Mouse (Mus musculus): ENCODE measurements around the gene Gm20604. TPM values are rescaled to one million over a fixed set of nuclear protein-coding genes. Genes with fewer than 3 reads are reported as not detected.
A peak's percentile ranks its signal among the peaks of the same experiment; 100 is the strongest.

The Gm20604 gene
- polyA plus RNA-seq, 1 experiment from 2014 or later, result 16.8 TPM

DNA sequence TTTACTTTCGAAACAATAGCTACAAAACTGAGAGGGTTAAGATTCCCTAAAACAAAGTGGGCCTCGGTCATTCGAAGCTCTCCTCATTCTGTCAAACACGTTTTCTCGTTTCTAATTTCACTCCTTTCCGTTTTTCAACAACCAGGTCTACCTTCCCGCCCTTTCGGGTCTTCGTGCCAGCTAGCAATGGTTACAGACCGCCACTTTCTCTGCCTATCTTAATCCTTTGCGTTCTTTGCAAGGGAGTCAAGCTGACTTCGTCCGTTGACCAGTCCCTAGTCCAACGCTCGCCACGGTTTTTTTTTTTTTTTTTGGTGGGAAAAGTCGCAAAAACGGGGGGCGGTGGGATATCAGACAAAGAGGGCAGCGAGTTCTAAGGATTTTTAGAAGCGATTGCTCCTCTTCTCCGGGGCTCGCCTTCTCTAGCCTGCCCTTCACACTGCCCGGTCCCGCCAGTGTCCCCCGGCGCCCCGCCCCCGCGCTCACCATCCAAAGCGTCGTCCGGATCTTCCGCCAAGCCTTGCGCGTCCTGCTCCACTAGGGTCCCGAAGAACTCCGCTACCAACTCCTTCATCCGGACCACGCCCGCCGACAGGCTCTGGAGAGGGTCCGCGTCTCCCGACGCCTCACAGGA lies 1.3 kb downstream of the Gm20604 start:
- peaks cover 13% of the 10 kb centered on the region for H3K36me3 ChIP-seq (ENCODE audit: control insufficient read depth, insufficient read depth, low read length)
- peak overlapping the region; percentile 92 for H3K9ac ChIP-seq (ENCODE audit: low read length)
- H3K27me3 ChIP-seq (ENCODE audit: control insufficient read depth, insufficient read depth, low read length), result no peaks in the 10 kb centered on the region
- H3K4me3 ChIP-seq (ENCODE audit: control insufficient read depth in 1 of 2, insufficient read depth in 1 of 2, low read depth in 1 of 2, low read length in 2 of 2), result peak overlapping the region; percentile 73 to 87
- H3K4me2 ChIP-seq (ENCODE audit: low read length), result peak overlapping the region; percentile 71
- H3K4me1 ChIP-seq (ENCODE audit: control insufficient read depth in 2 of 2, insufficient read depth in 2 of 2, low read length in 2 of 2), result peaks cover 8 to 16% of the 10 kb centered on the region in 2 experiments
- H3K9me3 ChIP-seq (ENCODE audit: control insufficient read depth, low read length), result no peaks in the 10 kb centered on the region
- under 1% methylated on average over 46 of the region's 46 CpGs for WGBS
- peak; percentile 83 for ATAC-seq (ENCODE audit: insufficient number of reproducible peaks, insufficient read depth, low FRiP score, low read depth)
- peak overlapping the region; percentile 88 to 89 for H3K27ac ChIP-seq (replicated peaks in 1 of 2; ENCODE audit: control insufficient read depth in 1 of 2, insufficient read depth in 1 of 2, low read depth in 2 of 2, low read length in 2 of 2)

DNA sequence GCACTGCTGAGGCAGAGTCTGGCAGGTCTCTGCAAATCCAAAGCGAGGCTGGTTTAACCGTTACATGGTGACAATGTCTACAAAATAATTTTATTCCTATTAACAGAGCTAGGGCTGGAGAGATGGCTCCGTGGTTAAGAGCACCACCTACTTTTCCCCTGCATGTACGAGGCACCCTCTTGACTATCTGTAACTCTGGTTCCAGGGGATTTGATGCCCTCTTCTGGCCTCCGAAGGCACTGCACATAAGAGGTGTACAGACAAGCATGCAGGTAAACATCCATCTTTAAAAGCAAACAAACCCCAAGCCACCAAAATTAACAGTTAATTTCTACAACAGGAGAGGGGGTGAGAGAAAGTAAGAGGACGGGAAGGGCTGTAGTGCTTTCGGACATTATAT lies 2.2 kb downstream of the Gm20604 start:
- Histone ChIP-seq H3K36me3 (ENCODE audit: control insufficient read depth, insufficient read depth, low read length) (0 out of 2 replicates have a peak, but pooled peaks cover 5% of the 10 kb centered on the region), H3K27ac (replicated peaks in 1 of 2; ENCODE audit: control insufficient read depth in 1 of 2, insufficient read depth in 1 of 2, low read depth in 2 of 2, low read length in 2 of 2) (no peak overlapping the region), H3K4me3 (ENCODE audit: control insufficient read depth in 1 of 2, insufficient read depth in 1 of 2, low read depth in 1 of 2, low read length in 2 of 2) (peak overlapping the region; percentile 73 to 87), H3K9me3 (ENCODE audit: control insufficient read depth, low read length) (no peaks in the 10 kb centered on the region), H3K9ac (ENCODE audit: low read length) (peak overlapping the region; percentile 92; the same call in 1 of the 2 replicates), H3K4me2 (ENCODE audit: low read length) (peak overlapping the region; percentile 71), H3K27me3 (ENCODE audit: control insufficient read depth, insufficient read depth, low read length) (no peaks in the 10 kb centered on the region), H3K4me1 (ENCODE audit: control insufficient read depth in 2 of 2, insufficient read depth in 2 of 2, low read length in 2 of 2) (peaks cover 8 to 18% of the 10 kb centered on the region in 2 experiments)
- WGBS, result 83% methylated on average over 7 of the region's 7 CpGs
- no peak for ATAC-seq (ENCODE audit: insufficient number of reproducible peaks, insufficient read depth, low FRiP score, low read depth)

DNA sequence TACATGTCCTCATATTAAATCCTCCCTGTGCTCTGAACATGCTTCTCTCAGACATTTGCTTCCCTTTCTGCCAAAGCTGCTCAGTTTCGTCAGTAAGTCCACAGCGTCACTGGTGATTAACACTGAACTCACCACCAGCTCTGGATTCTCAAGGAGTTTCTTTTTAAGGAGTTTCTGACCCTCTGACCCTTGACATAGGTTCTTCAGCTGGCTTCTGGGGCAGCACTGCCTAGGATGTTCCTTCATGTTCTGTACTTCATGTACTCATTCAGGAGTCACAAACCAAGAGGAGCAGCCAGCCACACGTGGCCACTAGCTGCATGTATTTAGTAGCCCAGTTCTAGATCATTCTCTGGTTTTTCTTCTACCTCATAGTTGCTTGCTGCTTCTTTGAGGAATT lies 10.2 kb downstream of the Gm20604 start:
- 87% methylated on average over 3 of the region's 3 CpGs for WGBS
- H3K4me2 ChIP-seq (ENCODE audit: low read length), result no peak overlapping the region
- ATAC-seq (ENCODE audit: insufficient number of reproducible peaks, insufficient read depth, low FRiP score, low read depth), result no peak
- H3K4me3 ChIP-seq (ENCODE audit: control insufficient read depth in 1 of 2, insufficient read depth in 1 of 2, low read depth in 1 of 2, low read length in 2 of 2), result no peak overlapping the region
- no peak overlapping the region for H3K9ac ChIP-seq (ENCODE audit: low read length)
- H3K27ac ChIP-seq (replicated peaks in 1 of 2; ENCODE audit: control insufficient read depth in 1 of 2, insufficient read depth in 1 of 2, low read depth in 2 of 2, low read length in 2 of 2), result no peak overlapping the region
- H3K4me1 ChIP-seq (ENCODE audit: control insufficient read depth in 2 of 2, insufficient read depth in 2 of 2, low read length in 2 of 2), result peaks cover 4 to 13% of the 10 kb centered on the region in 2 experiments; a peak in 2 of 4 replicates
- H3K9me3 ChIP-seq (ENCODE audit: control insufficient read depth, low read length), result no peaks in the 10 kb centered on the region
- H3K27me3 ChIP-seq (ENCODE audit: control insufficient read depth, insufficient read depth, low read length), result no peaks in the 10 kb centered on the region
- H3K36me3 ChIP-seq (ENCODE audit: control insufficient read depth, insufficient read depth, low read length), result peaks cover 20% of the 10 kb centered on the region

DNA sequence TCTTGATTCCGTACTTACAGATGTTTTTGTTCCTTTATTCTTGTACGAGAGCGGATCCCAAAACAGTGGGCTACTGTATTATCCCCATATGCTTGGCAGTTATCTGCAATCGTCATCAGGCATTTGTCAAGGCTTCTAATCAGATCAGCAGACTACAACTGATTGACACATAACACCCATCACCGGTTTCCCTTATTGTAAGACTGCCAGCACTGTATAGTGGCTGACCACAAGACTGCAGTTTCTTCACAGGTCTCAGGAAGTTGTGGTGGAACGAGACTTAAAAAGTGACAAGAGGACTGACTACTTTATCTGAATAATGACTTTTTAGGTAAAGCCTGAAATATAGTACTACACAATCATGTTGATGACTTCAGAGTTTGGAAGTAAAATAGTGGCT lies 13.6 kb downstream of the Gm20604 start:
- H3K36me3 ChIP-seq (ENCODE audit: control insufficient read depth, insufficient read depth, low read length), result peaks cover 27% of the 10 kb centered on the region
- H3K27ac ChIP-seq (replicated peaks in 1 of 2; ENCODE audit: control insufficient read depth in 1 of 2, insufficient read depth in 1 of 2, low read depth in 2 of 2, low read length in 2 of 2), result no peak overlapping the region
- H3K9me3 ChIP-seq (ENCODE audit: control insufficient read depth, low read length), result no peaks in the 10 kb centered on the region
- peak overlapping the region; percentile 91 for H3K9ac ChIP-seq (ENCODE audit: low read length)
- H3K4me3 ChIP-seq (ENCODE audit: control insufficient read depth in 1 of 2, insufficient read depth in 1 of 2, low read depth in 1 of 2, low read length in 2 of 2), result peak overlapping the region in 1 of 2 experiments; percentile 85; a peak in 1 of 4 replicates
- no peak for ATAC-seq (ENCODE audit: insufficient number of reproducible peaks, insufficient read depth, low FRiP score, low read depth)
- H3K4me2 ChIP-seq (ENCODE audit: low read length), result peak overlapping the region; percentile 84
- H3K4me1 ChIP-seq (ENCODE audit: control insufficient read depth in 2 of 2, insufficient read depth in 2 of 2, low read length in 2 of 2), result peaks cover 8 to 19% of the 10 kb centered on the region in 2 experiments; a peak in 3 of 4 replicates
- 56% methylated on average over 6 of the region's 6 CpGs for WGBS
- no peaks in the 10 kb centered on the region for H3K27me3 ChIP-seq (ENCODE audit: control insufficient read depth, insufficient read depth, low read length)

DNA sequence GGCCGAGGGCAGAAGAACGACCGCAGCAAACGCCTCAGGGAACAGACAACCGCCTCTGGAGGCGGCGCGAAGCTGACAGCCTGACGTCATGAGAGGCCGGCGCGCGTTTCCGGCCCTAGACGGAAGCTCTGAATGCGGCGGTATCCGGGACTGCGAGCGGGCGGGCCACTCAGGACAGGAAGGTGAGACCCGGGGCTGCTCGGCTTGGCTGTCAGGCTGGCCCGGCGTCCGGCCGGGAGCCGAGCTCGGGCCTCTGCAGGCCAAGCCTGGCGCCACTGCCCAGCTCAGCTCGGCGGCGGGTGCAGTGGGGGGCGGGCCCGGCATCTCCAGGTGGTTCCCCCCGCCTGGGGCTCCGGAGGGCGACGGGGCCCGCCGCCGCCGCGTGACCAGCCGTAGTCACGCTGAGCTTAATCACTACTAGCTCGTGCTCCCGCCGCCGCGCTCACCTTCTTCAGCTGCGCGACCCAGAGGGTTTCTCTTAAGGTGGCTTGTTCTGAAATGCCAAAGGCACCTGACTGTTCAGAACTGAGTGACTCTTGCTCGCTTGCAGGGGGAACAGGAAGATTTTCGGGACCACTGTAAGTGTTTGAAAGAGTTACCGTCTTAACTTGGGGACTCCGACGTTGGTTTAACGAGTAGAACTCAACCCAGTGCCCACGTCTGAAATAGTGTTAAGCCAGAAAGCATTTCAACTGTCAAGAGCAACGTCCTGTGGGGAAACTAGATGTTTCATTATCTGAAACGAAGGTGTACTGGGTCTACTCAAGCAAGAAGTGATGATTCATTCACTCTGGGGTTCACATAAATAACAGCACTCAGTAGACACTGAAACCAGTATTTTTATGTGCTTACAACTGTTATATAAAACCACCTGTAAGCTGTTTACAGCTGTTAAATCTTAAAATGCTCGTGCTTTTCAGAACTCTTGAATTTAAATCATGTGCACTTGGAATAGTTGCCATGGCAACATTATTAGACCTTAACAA lies 14.6 kb downstream of the Gm20604 start, which contains the start of the genes Moap1 and Tmem251:
Gene Moap1, minus strand, starts transcription at position 73 of the 986 bp plus-strand sequence.
Gene Tmem251, plus strand, starts transcription at position 174 of the 986 bp plus-strand sequence.
- Histone ChIP-seq H3K9me3 (ENCODE audit: control insufficient read depth, low read length) (no peaks in the 10 kb centered on the region), H3K27me3 (ENCODE audit: control insufficient read depth, insufficient read depth, low read length) (no peaks in the 10 kb centered on the region), H3K4me2 (ENCODE audit: low read length) (peak within 1 kb of the TSS; percentile 84), H3K4me3 (ENCODE audit: control insufficient read depth in 1 of 2, insufficient read depth in 1 of 2, low read depth in 1 of 2, low read length in 2 of 2) (peak within 1 kb of the TSS; percentile 85 to 94), H3K9ac (ENCODE audit: low read length) (peak within 1 kb of the TSS; percentile 91), H3K36me3 (ENCODE audit: control insufficient read depth, insufficient read depth, low read length) (peaks cover 22% of the 10 kb centered on the region), H3K4me1 (ENCODE audit: control insufficient read depth in 2 of 2, insufficient read depth in 2 of 2, low read length in 2 of 2) (peaks cover 8 to 19% of the 10 kb centered on the region in 2 experiments; a peak in 3 of 4 replicates), H3K27ac (replicated peaks in 1 of 2; ENCODE audit: control insufficient read depth in 1 of 2, insufficient read depth in 1 of 2, low read depth in 2 of 2, low read length in 2 of 2) (peak within 1 kb of the TSS; percentile 92 to 97)
- under 1% methylated on average over 63 of the region's 63 CpGs for WGBS
- peak; percentile 95 for ATAC-seq (ENCODE audit: insufficient number of reproducible peaks, insufficient read depth, low FRiP score, low read depth)

DNA sequence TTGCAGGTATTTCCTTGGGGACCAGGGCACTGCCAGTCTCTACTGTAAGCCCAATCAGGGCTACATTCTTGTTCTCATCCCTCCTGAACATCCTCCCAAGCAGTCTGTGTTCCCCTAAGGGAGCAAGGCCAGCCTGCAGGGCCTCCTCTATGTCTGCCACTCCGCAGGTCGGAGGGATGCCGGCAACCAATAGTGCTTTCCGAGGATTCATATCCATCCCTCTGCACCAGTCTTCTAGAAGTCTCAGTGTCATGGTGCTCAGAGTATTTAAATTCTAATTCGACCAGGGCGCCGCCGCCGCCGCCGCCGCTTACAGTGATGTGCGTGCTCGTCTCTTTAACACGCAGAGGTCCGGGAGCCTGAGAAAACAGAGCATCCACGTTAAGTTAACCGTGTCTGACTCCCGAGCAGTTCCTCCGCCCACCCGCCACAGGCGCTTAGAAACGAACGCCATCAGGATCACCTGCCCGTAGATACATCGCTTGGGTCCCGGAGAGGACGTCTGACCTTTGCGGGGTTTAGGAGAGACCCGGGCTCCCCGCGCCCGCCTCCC lies 15.4 kb downstream of the Gm20604 start:
- H3K27me3 ChIP-seq (ENCODE audit: control insufficient read depth, insufficient read depth, low read length), result no peaks in the 10 kb centered on the region
- H3K9me3 ChIP-seq (ENCODE audit: control insufficient read depth, low read length), result no peaks in the 10 kb centered on the region
- H3K4me3 ChIP-seq (ENCODE audit: control insufficient read depth in 1 of 2, insufficient read depth in 1 of 2, low read depth in 1 of 2, low read length in 2 of 2), result peak overlapping the region; percentile 85 to 94
- peak overlapping the region; percentile 91 for H3K9ac ChIP-seq (ENCODE audit: low read length)
- H3K4me2 ChIP-seq (ENCODE audit: low read length), result peak overlapping the region; percentile 84
- ATAC-seq (ENCODE audit: insufficient number of reproducible peaks, insufficient read depth, low FRiP score, low read depth), result peak; percentile 25; the same call in 1 of the 2 replicates
- under 1% methylated on average over 33 of the region's 33 CpGs for WGBS
- peaks cover 22% of the 10 kb centered on the region for H3K36me3 ChIP-seq (ENCODE audit: control insufficient read depth, insufficient read depth, low read length)
- peaks cover 8 to 19% of the 10 kb centered on the region in 2 experiments; a peak in 3 of 4 replicates for H3K4me1 ChIP-seq (ENCODE audit: control insufficient read depth in 2 of 2, insufficient read depth in 2 of 2, low read length in 2 of 2)
- peak overlapping the region; percentile 92 to 97 for H3K27ac ChIP-seq (replicated peaks in 1 of 2; ENCODE audit: control insufficient read depth in 1 of 2, insufficient read depth in 1 of 2, low read depth in 2 of 2, low read length in 2 of 2)

DNA sequence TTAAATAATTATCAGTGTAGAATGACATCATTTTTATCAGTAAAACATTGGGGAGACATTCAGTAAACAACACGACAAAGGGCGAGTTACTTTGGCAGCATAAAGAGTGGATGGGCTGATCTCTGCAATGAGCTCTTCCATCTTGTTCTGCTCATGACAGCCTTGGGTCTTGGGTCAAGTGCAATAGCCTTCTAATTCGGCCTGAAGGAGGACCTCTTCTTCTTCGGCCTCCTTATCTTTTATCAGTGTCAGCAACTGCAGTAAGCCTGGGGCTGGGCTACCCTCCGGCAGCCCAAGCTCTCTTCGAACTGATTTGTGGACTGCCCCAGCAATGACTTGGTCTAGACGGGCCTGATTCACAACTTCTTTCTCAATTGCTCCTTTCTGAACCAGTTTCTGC lies 16.4 kb downstream of the Gm20604 start:
- no peak for ATAC-seq (ENCODE audit: insufficient number of reproducible peaks, insufficient read depth, low FRiP score, low read depth)
- 57% methylated on average over 7 of the region's 7 CpGs for WGBS
- peaks cover 14% of the 10 kb centered on the region; the same call in 1 of the 2 replicates for H3K36me3 ChIP-seq (ENCODE audit: control insufficient read depth, insufficient read depth, low read length)
- H3K4me2 ChIP-seq (ENCODE audit: low read length), result no peak overlapping the region
- H3K4me3 ChIP-seq (ENCODE audit: control insufficient read depth in 1 of 2, insufficient read depth in 1 of 2, low read depth in 1 of 2, low read length in 2 of 2), result no peak overlapping the region
- no peaks in the 10 kb centered on the region for H3K27me3 ChIP-seq (ENCODE audit: control insufficient read depth, insufficient read depth, low read length)
- H3K4me1 ChIP-seq (ENCODE audit: control insufficient read depth in 2 of 2, insufficient read depth in 2 of 2, low read length in 2 of 2), result peaks cover 8 to 19% of the 10 kb centered on the region in 2 experiments; a peak in 3 of 4 replicates
- H3K9me3 ChIP-seq (ENCODE audit: control insufficient read depth, low read length), result no peaks in the 10 kb centered on the region
- no peak overlapping the region for H3K9ac ChIP-seq (ENCODE audit: low read length)
- H3K27ac ChIP-seq (replicated peaks in 1 of 2; ENCODE audit: control insufficient read depth in 1 of 2, insufficient read depth in 1 of 2, low read depth in 2 of 2, low read length in 2 of 2), result no peak overlapping the region
